Mouse (Mus musculus): Measurements from ENCODE around the gene Kctd18.

DNA sequence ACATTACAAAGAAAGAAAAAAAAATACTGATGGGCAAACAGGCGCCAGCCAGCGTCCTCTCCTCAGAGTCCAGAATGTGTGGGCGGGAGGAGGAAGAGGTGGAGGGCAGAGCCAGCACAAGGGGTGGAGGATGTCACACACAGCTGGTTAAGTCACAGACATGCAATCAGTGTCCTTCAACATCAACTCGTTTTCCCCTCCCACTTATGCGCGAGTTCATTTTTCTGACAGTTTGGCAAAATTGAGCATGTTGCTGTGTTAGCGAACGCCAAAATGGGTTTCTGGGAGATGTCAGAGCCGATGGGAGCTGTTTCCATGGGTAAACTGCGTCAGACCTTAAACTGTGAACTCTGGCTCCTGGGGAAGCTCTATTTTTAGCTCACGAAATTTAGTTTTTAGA is 38.2 kb upstream of the Kctd18 start:
- TF ChIP-seq POLR2A (IDR thresholded peaks at IDR 0.05; ENCODE audit: control insufficient read depth, low read depth, low read length): no peak
- TF ChIP-seq CTCF (IDR thresholded peaks at IDR 0.05; ENCODE audit: control insufficient read depth, insufficient read depth, insufficient replicate concordance, low read depth, low read length): no peak
